Mouse (Mus musculus): ENCODE data around the gene Elfn1. TPM values are rescaled to one million over a fixed set of nuclear protein-coding genes. Genes with fewer than 3 reads are reported as not detected.

The Elfn1 gene
- total RNA-seq, 2 experiments from 2014 or later: not detected

- no peak for TF ChIP-seq CTCF (IDR thresholded peaks at IDR 0.05)
- intact Hi-C loops (cut with DNase I): no loop called here
- no peak overlapping the region for H3K27ac ChIP-seq
- no peak for DNase-seq
- H3K4me3 ChIP-seq: no peak overlapping the region
These were observed 91.2 kb downstream of the Elfn1 start for GRCm38 (mm10) chr5:139998916-139999315.

- DNase-seq: no peak
- no peak overlapping the region for H3K27ac ChIP-seq
- intact Hi-C loops (cut with DNase I): no loop called here
- no peak for TF ChIP-seq CTCF (IDR thresholded peaks at IDR 0.05)
- H3K4me3 ChIP-seq: no peak overlapping the region
These were observed 94.8 kb downstream of the Elfn1 start for GRCm38 (mm10) chr5:140002541-140002940.

GRCm38 (mm10) chr5:140006861-140007260 is 99.1 kb downstream of the Elfn1 start:
- intact Hi-C loops (cut with DNase I): no loop called here
- no peak for TF ChIP-seq CTCF (IDR thresholded peaks at IDR 0.05)

GRCm38 (mm10) chr5:140007656-140008522 is 100.1 kb downstream of the Elfn1 start:
- intact Hi-C loops (cut with DNase I): no loop called here
- no peak for TF ChIP-seq CTCF (IDR thresholded peaks at IDR 0.05)
- DNase-seq: no peak
- no peak overlapping the region for H3K27ac ChIP-seq
- no peak overlapping the region for H3K4me3 ChIP-seq

More at GRCm38 (mm10) chr5:140006861-140007260, 99.1 kb downstream of the Elfn1 start:
- DNase-seq: no peak
- Histone ChIP-seq H3K4me3 (no peak overlapping the region), H3K27ac (no peak overlapping the region)

GRCm38 (mm10) chr5:140008523-140008806 is 100.7 kb downstream of the Elfn1 start:
- Histone ChIP-seq H3K4me3 (no peak overlapping the region), H3K27ac (no peak overlapping the region)
- TF ChIP-seq CTCF (IDR thresholded peaks at IDR 0.05): no peak
- no peak for DNase-seq
- intact Hi-C loops (cut with DNase I): no loop called here

GRCm38 (mm10) chr5:140009083-140009655 is 101.4 kb downstream of the Elfn1 start:
- Histone ChIP-seq H3K27ac (no peak overlapping the region), H3K4me3 (no peak overlapping the region)
- no peak for TF ChIP-seq CTCF (IDR thresholded peaks at IDR 0.05)
- DNase-seq: no peak
- intact Hi-C loops (cut with DNase I): no loop called here

GRCm38 (mm10) chr5:140010405-140010804 is 102.7 kb downstream of the Elfn1 start:
- Histone ChIP-seq H3K4me3 (no peak overlapping the region), H3K27ac (no peak overlapping the region)
- no peak for DNase-seq
- no peak for TF ChIP-seq CTCF (IDR thresholded peaks at IDR 0.05)
- intact Hi-C loops (cut with DNase I): no loop called here

- no peak for DNase-seq
- no peak for TF ChIP-seq CTCF (IDR thresholded peaks at IDR 0.05)
- Histone ChIP-seq H3K27ac (no peak overlapping the region), H3K4me3 (no peak overlapping the region)
- intact Hi-C loops (cut with DNase I): no loop called here
These were observed 104.7 kb downstream of the Elfn1 start for GRCm38 (mm10) chr5:140012286-140012967.

- DNase-seq: no peak
- no peak for TF ChIP-seq CTCF (IDR thresholded peaks at IDR 0.05)
- intact Hi-C loops (cut with DNase I): no loop called here
- H3K27ac ChIP-seq: no peak overlapping the region
- H3K4me3 ChIP-seq: no peak overlapping the region
These were observed 105.9 kb downstream of the Elfn1 start for GRCm38 (mm10) chr5:140013652-140014051.

- Histone ChIP-seq H3K4me3 (no peak overlapping the region), H3K27ac (no peak overlapping the region)
- no peak for DNase-seq
- intact Hi-C loops (cut with DNase I): no loop called here
- TF ChIP-seq CTCF (IDR thresholded peaks at IDR 0.05): no peak
These were observed 109.2 kb downstream of the Elfn1 start for GRCm38 (mm10) chr5:140016896-140017295.

- H3K27ac ChIP-seq: no peak overlapping the region
- intact Hi-C loops (cut with DNase I): no loop called here
- no peak for DNase-seq
- TF ChIP-seq CTCF (IDR thresholded peaks at IDR 0.05): no peak
- H3K4me3 ChIP-seq: no peak overlapping the region
These were observed 111.0 kb downstream of the Elfn1 start for GRCm38 (mm10) chr5:140018780-140019179.

GRCm38 (mm10) chr5:140019616-140020015 is 111.9 kb downstream of the Elfn1 start:
- intact Hi-C loops (cut with DNase I): no loop called here

GRCm38 (mm10) chr5:140021755-140022154 is 114.0 kb downstream of the Elfn1 start:
- intact Hi-C loops (cut with DNase I): no loop called here
- no peak for TF ChIP-seq CTCF (IDR thresholded peaks at IDR 0.05)
- Histone ChIP-seq H3K4me3 (no peak overlapping the region), H3K27ac (no peak overlapping the region)
- DNase-seq: no peak

More at GRCm38 (mm10) chr5:140019616-140020015, 111.9 kb downstream of the Elfn1 start:
- DNase-seq: no peak
- H3K4me3 ChIP-seq: no peak overlapping the region
- H3K27ac ChIP-seq: no peak overlapping the region
- no peak for TF ChIP-seq CTCF (IDR thresholded peaks at IDR 0.05)

Data from gastrocnemius, adult 2 months (tissue).